Mouse (Mus musculus) v-Abl transformed pro-B cells (cell line): ENCODE results near the gene Ift80.
"Not testable (repeated sequence)": the region's sequence is repeated elsewhere in the genome, so short reads cannot be mapped to it uniquely, and the experiment has no call there.

Source experiments
- in situ Hi-C, 2 experiments: fragments of 400-800 bp; cut with MboI; formaldehyde crosslinking; loops; one replicate each; pipeline ENCODE4 v1.15.1; 2025; ENCODE audit not compliant: unreplicated experiment in 2 of 2

Ift80 gene

GRCm38 (mm10) chr3:68948918-68949317, 55.5 kb downstream of the Ift80 start:
- in situ Hi-C loops: no loop called here

GRCm38 (mm10) chr3:68941867-68942266, 62.5 kb downstream of the Ift80 start:
- in situ Hi-C loops: no loop called here

GRCm38 (mm10) chr3:68940311-68940710, 64.1 kb downstream of the Ift80 start:
- in situ Hi-C loops: no loop called here

GRCm38 (mm10) chr3:68939312-68939711, 65.1 kb downstream of the Ift80 start:
- in situ Hi-C loops: no loop called here

- in situ Hi-C loops: no loop called here
These were observed 67.7 kb downstream of the Ift80 start for GRCm38 (mm10) chr3:68936709-68937108.

GRCm38 (mm10) chr3:68935498-68935897, 68.9 kb downstream of the Ift80 start:
- in situ Hi-C loops: no loop called here

GRCm38 (mm10) chr3:68934259-68934658, 70.1 kb downstream of the Ift80 start:
- in situ Hi-C loops: no loop called here

- in situ Hi-C loops: no loop called here
These were observed 75.8 kb downstream of the Ift80 start for GRCm38 (mm10) chr3:68928619-68929018.

- in situ Hi-C loops: no loop called here
These were observed 96.9 kb downstream of the Ift80 start for GRCm38 (mm10) chr3:68907509-68907908.

- in situ Hi-C loops: no loop called here
These were observed 99.2 kb downstream of the Ift80 start for GRCm38 (mm10) chr3:68904902-68905778.

GRCm38 (mm10) chr3:68902636-68903035, 101.7 kb downstream of the Ift80 start:
- in situ Hi-C loops: not testable (repeated sequence)

GRCm38 (mm10) chr3:68897154-68897553, 107.2 kb downstream of the Ift80 start:
- in situ Hi-C loops: no loop called here

GRCm38 (mm10) chr3:68895426-68895825, 108.9 kb downstream of the Ift80 start:
- in situ Hi-C loops: no loop called here

- in situ Hi-C loops: no loop called here
These were observed 117.5 kb downstream of the Ift80 start for GRCm38 (mm10) chr3:68886845-68887244.

GRCm38 (mm10) chr3:68874079-68874478, 130.3 kb downstream of the Ift80 start:
- in situ Hi-C loops: no loop called here

GRCm38 (mm10) chr3:68870568-68870950, 133.8 kb downstream of the Ift80 start:
- in situ Hi-C loops: no loop called here

- in situ Hi-C loops: no loop called here
These were observed 134.4 kb downstream of the Ift80 start for GRCm38 (mm10) chr3:68869691-68870567.

- in situ Hi-C loops: no loop called here
These were observed 135.1 kb downstream of the Ift80 start, which contains the start of gene 1110032F04Rik for GRCm38 (mm10) chr3:68869211-68869690. TSS of gene 1110032F04Rik (plus strand) at chr3:68869586.

GRCm38 (mm10) chr3:68852414-68852813, 152.0 kb downstream of the Ift80 start:
- in situ Hi-C loops: no loop called here

- in situ Hi-C loops: no loop called here
These were observed 156.0 kb downstream of the Ift80 start for GRCm38 (mm10) chr3:68848323-68848722.

- in situ Hi-C loops: no loop called here
These were observed 160.3 kb downstream of the Ift80 start for GRCm38 (mm10) chr3:68844025-68844424.
